Mouse (Mus musculus): ENCODE data around the gene Icmt.
A peak's percentile ranks its signal among the peaks of the same experiment; 100 is the strongest.

Icmt gene

DNA sequence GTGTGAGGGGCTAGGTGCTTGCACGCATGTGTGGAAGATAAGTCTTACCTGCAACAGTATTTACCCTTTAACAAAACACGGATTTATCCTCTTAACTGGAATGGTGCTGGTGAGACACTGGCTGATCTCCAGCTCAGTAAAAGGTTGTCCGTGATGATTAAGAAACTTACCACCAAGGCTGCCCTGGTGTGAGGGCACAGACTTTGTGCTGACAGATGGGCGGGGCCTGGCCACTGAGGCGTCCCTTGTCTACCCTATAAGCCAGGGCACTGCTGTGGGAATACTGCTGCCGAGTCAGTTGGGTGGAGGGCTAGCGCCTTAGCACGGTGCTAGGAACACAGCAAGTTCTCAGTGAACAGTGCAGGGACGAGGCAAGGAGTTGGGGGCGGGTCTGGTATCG, 5.0 kb downstream of the Icmt start:
- DNase-seq (ENCODE audit: low spot score) = no peak

DNA sequence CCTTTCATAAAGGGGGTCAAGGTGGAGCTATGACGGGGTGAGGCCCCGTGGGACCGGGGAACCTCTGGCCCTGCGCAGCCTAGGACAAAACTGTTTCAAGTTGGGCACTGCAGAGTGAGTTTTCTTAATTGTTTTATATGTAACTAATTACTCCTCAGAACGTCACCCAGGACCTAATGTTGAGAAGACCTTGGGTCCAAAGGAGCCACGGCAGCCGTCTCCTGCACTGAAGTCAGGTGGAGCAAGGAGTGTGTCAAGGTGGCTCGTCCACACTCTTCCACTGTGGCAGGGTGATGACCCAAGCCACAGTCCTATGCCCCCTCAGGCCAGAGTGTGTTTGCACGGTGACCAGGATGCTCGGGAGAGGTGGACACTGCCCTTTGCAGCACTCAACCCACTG, 6.1 kb downstream of the Icmt start:
- no peak for DNase-seq (ENCODE audit: low spot score)

DNA sequence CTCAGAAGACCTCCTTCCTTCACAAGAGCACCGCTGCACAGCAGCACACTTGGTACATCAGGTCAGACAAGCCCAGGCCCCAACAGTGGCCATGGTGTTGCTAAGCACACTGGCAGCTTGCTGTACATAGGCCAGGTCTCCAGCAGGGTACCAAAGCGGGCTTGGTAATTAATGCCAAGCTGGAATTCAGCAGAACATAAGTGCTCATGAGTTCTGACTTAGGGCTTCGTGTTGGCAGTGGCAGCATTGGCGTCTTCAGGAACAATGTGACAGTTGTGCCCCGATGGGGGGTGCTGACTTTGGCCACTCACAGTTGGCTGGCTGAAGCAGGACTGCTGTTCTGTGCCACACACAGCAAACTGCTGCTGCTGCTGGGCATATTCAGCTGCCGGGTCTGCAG, 7.7 kb downstream of the Icmt start:
- DNase-seq (ENCODE audit: low spot score) = no peak

DNA sequence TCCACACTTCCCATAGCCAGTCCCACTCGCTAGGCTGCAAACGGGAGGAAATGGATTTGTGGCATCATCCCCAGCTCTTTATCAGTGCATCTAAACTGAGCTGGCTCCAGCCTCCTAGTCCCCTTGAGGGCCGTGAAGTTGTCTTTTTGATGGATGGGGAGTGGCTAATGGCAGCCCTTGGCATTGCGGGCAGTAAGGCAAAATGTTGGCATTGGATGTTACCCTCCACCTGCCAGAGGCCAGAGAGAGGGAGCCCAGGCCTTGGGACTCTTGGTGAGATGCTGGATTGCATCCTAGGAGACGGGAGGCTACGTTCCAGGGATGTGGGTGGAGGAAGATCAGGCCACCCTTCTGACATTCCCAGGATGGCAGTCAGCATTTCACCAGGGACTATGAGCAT, 9.0 kb downstream of the Icmt start:
- DNase-seq (ENCODE audit: low spot score) = no peak

DNA sequence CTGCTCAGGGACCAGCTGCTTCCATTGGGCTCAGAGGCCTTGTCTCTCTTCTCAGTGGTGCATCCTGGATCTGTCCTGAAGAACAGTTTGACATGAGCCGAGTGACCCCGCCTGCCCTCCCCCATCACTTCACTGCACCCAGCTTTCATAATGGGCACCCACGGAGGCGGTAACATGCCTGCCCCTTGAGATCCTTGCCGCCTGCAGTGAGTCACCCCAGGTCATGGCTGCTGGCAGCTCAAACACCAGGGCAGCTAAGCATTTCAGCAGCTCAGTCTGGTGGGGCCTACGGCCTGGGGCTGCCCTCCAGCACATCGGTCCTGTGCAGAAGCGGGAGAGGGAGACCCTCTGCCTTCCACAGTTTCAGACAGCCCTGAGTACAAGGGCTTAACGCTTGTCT, 10.5 kb downstream of the Icmt start:
- no peak for DNase-seq (ENCODE audit: low spot score)

DNA sequence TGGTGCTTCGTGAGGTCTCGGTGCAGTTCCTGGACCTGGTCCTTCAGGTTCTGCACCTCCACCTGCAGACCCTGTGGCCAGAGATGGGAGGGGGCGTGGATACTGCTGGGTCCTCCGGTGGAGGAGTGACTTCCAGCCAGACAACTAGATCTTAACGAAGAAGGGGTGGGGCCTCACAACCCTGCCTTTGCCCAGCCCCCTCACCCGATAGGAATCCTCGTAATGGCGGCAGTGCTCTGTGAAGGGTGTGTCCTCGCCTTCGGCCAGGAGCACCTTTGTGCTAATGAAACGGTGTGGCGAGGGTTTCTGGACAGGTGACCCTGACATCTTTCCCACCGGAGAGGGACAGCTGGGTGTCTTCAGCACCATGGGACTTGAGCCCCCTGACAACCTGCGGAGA, 15.2 kb downstream of the Icmt start:
- no peak for DNase-seq (ENCODE audit: low spot score)

DNA sequence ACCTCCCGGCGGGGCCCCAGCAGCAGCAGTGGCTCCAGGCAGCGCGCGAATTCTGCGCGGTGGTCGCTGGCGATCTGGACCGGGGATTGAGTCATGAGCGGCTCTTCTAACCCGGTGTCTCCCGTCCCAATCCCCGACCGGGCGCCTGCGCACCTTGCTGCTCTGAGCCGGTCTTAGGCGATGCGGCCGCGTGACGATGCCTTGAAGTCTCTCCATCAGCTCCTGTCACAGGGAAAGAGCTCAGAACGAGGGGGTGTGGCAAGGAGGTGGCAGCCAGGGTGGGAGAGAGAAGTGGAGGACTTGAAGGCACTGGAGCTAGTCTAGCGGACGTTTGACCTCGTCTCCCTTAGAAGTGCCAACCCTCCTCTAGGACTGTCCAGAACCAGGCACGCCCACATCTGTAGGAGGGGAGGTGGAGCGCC, 16.2 kb downstream of the Icmt start:
- no peak for DNase-seq (ENCODE audit: low spot score)

DNA sequence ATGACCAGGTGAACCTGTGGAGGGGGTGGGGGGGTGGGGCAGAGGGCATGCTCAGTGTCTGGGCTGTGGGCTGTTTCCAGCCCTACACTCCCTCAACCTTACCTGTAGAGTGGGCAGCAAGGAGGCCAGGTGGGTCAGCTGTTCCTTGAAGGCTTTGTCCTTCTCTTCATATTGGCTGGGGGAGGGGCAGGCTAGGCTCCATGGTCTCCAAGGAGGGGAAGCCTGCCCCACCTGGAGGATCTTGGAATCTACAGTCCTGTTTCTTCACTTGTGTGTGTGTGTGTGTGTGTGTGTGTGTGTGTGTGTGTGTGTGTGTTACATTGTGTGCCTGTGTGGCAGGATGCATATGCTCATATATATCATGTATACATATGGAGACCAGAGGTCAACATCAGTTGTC, 16.9 kb downstream of the Icmt start:
- DNase-seq (ENCODE audit: low spot score) = no peak

DNA sequence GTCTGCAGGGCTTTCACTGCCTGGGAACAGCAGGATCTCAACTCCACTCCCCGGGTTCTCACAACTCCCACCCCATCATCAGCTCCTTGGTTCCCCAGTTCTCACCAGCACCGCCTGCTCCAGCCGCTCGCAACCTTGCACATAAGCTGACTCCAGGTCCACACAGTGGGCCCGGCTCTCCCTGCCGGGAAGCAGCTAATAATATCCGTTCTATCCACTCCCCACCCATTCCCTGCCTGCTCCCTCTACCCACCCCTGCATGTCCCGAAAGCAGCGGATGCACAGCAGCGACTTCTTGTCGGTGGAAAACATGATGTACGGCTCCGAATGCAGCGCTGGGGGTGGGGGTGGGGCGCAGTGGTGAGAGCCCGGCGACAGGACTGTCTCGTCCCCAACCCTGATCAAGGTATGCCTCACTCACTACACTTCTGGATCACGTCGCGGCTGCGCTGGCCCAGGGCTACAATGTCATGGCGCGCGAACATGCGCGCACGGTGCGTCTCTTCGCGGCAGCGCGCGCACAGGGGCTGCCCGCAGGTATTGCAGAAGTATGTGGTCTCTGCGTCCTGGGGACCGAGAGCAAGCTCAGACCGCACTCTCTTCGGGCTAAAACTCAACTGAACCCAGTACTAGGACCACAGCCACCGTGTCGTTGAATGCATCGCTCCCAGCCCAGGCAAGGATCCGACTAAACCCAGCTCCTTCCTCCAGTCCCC, 18.6 kb downstream of the Icmt start:
- no peak for DNase-seq (ENCODE audit: low spot score)

DNA sequence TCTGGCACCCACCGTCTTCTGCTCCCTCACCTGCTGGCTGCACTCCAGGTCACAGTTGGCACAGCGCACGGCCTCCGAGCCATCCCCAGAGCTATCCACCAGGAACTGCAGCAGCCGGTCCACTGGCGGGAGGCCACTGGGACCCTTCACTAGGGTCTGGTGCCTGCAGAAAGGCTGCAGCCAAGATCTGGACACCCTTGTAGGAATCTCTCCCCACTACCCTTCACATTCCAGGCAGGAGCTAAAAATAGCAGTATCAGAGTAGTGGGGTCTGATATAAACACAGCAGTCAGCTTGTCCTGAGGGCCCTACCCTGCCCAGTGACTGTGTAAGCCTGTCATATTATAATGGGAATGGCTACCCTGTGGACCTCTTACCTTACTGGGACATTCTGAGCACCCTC, 20.6 kb downstream of the Icmt start:
- DNase-seq (ENCODE audit: low spot score) = no peak

DNA sequence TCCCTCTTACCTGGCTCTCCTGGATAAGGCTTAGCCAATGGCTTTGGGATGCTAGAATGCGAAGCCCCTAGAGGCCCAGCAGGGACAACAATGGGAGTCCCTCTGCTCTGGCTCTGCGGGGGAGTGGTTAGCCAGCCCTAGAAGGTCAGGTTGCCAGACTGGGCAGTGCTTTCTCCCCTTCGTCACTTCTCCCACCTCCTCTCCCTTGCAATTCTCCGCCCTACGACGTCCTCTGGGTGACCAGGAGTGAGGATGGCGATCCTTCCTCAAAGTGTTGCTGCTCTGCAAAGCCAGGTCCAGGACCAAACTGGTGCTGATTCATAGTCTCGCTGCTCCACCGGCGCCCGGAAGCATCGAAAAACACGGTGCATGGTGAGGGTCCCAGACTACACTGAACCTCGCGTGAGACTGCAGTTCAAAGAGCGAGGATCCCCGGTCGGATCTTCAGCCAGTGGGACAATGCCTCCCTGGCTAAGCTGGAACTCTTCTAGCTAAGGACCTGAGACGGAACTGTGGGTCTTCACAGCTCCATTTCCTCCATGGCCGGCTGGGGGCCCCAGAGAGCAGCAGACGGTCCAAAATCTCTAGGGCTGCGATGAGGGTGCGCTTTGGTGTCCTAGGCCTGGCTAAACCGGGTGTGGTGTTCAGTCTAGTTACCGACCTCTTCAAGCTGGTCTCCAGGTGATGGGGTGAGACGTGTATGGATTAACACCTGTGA, 21.6 kb downstream of the Icmt start, which contains the start of gene Rnf207:
TSS of gene Rnf207 (minus strand) at position 477 of the 718 bp plus-strand sequence.
- peak; percentile 51 for DNase-seq (ENCODE audit: low spot score)

DNA sequence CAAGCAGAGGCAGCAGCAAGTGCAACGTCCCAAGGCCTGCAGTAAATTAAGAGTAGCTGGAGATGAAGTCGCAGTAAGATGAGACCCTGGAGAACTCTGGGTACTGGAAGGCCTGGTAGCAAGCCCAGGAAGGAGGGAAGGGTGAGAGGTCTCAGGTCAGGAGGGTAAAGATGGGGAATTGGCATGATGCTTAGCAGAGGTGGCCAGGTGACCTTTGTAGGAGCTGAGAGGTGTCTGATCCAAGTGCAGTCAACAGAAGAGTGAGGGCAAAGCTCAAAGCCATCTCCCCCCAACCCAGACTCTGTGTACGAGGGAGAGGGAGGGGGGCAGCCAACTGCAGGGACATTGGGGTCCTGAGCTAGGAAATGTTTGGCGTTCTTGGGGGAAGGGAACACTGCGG, 24.4 kb downstream of the Icmt start:
- no peak for DNase-seq (ENCODE audit: low spot score)

DNA sequence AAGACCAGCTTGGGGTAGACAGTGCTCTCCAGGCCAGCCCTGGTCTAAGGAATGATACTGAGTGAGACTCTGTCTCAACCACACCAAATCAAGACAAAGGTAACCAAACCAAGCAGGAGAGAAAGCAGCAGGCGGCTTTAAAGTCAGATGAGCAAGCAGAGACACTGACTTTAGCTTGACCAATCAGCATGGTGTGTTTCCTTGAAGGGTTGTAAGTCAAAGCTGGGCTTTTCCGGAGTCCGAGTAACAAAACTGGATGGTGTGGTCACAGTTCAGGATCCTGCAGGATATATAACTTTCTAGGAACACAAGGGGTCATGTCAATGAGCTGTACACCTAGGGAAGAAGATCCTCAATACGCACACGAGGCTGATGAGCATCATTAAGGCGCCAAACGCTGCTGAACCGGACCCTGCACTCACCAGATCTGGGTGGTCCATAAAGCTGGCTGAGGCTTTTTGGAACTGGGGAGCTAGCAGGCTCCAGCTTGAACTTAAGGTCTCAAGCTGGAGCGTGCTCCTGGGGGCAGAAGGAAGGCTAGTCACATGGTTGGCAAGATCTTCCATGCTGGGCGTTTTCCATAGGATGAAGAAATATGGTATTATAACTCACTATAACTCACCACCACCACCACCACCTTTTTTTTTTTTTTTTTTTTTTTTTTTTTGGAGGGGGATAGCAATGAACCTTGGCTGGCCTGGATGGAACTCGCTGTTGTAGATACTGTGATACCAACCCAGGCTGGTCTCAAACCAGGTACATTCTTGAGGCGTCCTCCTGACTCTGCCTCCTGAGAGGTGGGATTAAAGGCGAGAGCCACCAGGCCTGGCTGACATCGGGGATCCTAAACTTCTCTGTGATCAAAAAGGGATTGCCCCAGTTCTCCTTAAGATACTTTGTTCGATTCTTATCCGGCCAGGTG, 27.9 kb downstream of the Icmt start:
- DNase-seq (ENCODE audit: low spot score) = no peak

DNA sequence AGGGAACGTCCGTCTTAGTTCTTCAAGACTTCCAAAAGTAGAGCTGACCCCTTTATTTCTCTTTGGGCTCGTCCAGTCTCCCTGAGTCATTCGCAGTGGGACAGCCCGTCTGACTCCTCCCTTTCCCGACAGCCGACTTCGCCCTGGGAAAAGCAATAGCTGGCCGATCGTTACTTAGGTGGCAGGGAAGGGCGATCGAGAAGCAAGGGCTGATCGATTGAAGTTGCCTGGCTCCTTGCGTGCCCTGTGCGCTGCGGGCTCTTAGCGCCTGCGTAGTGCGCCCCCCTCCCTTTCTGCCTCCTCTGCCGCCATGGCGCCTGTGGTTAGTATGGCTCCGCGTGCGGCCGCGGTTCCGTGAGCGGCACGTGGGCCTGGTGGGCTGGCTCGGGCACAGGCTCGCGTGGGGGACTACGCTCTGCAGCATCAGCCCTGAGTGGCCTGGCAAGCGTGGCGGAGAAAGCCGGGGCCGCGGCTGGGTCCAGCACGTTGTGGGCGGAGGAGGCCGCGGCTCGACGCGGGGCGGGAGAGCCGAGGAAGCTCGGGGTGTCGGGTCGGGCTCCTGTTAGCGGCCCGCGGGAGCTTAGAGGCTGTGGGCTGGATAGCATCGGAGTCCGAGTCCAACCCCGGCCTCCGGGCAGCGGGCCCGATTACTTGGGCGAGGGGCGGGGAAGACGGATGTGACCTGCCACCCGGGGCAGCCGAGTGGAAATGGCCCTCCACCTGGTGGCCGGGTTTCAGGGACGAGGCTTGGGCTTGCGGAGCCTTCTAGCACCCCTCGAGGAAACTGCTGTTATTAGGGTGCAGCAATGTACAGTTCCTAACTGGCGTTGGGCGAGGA, 28.8 kb downstream of the Icmt start, which contains the start of gene Rpl22:
TSS of gene Rpl22 (plus strand) at position 169 of the 838 bp plus-strand sequence.
- DNase-seq (ENCODE audit: low spot score) = peak; percentile 93

DNA sequence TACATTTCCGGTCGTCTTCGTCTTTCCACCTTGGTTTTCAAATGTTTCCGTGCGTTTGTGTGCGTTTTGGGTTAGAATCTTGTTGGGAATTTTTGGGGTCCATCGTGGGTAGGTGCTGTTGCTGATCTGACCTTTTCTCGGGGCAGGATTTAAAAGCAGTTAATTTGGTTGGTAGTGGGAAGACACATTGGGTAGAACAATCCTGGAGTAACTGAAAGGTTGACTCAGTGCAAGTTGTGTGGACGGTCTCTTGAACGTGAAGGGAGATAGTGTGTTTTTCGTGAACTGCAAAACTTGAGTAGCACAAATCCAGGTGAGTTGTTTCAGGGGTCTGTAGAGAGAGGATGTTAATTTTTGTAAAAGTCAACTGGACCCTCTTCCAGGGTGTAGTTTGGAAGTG, 29.5 kb downstream of the Icmt start:
- no peak for DNase-seq (ENCODE audit: low spot score)

DNA sequence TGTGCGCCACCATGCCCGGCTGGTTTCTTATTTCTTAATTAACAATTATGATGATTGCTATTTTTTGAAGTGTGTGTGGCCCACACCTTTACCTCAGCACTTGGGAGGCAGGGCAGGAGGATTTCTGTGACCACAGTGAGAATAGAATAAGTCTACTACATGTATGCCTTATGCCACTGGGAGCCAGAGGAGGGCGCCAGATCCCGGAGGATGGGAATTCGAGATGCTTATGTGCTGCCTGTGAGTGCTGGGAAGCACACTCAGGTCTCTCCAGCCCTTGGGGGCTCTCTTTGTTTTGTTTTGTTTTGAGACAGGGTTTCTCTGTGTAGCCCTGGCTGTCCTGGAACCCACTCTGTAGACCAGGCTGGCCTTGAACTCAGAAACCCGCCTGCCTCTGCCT, 31.7 kb downstream of the Icmt start:
- peak; percentile 49 for DNase-seq (ENCODE audit: low spot score)

DNA sequence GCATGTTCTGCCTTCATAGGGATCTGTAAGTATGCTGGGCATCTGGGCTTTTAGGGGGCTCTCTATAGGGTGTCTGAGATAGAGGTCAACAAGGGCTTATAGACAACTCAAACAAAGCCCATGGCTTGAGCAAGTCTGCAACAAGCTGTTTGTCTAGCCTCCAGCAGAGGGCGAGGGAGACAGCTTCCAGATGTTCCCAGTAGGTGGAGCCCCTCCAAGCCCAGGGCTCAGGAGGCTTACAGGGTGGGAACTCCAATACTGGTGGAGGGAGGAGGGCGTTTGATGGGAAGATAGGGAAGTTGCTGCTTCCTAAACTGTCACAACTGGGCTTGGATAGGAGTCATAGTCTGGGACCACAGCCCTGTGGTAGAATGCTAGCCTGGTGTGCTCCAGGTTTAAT, 35.9 kb downstream of the Icmt start:
- peak; percentile 72 for DNase-seq (ENCODE audit: low spot score)

DNA sequence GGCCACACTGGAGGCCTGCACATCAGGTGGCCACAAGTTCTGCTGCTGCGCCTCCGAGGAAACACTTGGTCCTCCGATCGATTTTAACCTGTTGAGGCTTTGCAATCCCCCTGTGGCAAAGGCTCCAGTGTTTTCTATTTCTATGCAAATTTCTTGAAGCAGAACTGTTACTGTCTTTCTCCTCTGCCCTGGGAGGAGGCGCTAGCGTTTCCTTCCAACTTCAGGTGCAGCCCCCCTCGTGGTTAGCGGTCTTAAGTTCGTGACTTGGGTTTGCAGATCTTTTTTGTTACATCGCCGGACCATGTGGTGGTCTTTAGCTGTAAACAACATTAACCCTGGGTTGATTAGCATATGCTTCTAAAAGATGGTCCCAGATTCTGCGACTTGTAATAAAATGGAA, 36.6 kb downstream of the Icmt start:
- DNase-seq (ENCODE audit: low spot score) = no peak

DNA sequence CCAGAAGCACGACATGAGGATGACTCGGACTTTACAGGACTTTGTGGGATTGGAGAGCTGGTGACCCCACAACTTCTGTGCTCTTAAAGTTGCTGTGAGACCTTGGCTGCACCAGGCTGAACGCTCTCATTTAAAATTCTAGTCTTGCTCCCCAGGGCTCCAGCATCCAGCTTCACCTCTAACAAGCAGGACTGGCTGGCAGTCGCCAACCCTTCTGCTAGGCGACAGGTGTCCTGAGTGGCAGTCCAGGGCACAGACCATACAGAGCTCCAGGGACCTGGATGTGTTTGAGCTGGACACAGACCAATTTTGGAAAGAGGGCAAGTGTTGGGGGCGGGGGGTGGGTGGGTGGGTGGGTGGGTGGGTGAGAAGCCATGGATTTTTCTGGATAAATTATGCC, 40.7 kb downstream of the Icmt start:
- DNase-seq (ENCODE audit: low spot score) = no peak

DNA sequence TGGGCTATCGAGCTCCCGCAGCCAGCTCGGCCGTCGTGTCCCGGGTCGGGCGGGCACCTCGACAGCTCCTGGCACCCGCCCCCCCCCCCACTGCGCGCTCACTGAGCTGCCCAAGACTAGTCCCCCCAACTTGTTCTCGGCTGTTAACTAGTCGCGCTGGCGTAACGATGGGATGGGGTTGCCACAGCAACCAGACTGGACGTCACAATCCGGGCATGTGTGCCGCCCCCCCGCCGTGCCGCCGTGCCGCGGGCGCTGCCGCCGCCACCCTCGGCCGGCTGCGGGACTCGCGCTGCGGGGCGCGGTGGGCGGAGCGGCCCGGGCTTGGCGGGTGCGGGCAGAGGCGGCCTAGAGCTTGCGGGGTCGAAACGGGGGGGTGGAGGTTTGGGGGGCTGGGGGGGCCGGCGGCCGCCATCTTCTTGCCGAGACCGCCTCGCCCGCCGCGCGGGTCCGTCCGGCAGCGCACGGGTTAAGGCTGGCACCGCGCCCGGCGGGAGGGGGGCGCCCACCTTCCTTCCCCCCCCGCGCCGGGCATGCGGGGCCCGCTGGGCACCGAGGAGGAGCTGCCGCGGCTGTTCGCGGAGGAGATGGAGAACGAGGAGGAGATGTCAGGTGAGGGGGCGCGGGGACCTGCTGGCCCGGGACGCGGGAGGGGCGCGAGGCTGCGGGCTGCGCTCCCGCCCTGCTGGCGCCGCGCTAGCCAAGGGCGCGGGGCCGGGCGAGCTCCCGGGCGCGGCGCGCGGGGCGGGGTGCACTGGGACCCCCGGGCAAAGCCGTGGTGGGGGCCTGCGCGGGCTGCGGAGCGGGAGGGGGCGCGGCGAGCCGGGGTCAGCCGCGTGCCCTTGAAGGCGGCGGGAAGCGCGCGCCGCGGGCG, 41.6 kb downstream of the Icmt start, which contains the start of gene Chd5:
TSS of gene Chd5 (plus strand) at position 233 of the 874 bp plus-strand sequence.
- DNase-seq (ENCODE audit: low spot score) = no peak
